Mouse (Mus musculus) mouse embryonic stem cell (cell line): ENCODE measurements at regions not wholly inside any gene's neighbourhood (a gene's known extent, or its start where the extent isn't known, plus 50 kb on each side); places are given as distances from the start of the nearest gene placed in this dataset.

Experiments
- in situ Hi-C, 2 experiments: fragments of 300-500 bp; cut with MboI; formaldehyde crosslinking; loops; 1 replicate in 1 of 2; 3 replicates in 1 of 2; pipeline ENCODE4 v1.14.3; 2019 to 2020; ENCODE audit warnings: low sequenced_read_pairs in 2 of 2, low pct_unique_long_range_greater_than_20kb in 1 of 2, mixed read lengths in 1 of 2; ENCODE audit not compliant: unreplicated experiment in 1 of 2

DNA sequence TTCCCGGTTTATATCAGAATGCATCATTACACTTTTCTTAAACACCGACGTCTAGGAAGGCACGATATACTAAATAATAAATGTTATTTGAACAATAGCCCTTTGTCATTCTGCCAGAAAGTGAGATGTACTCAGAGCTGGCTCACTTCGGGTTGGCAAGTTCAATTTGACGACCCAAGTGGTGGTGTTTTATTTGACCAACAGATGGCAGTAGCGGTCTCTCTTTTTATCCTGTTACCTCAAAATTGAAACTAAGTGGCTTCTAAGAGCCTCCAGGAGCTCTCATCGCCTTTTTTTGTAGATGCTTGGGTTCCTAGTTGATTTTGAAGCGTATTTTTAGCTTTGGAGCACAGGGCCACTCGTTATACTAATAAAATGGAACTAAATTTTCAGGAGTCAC lies 66.7 kb upstream of the Chmp2b start:
- in situ Hi-C loops: loop anchor here (10.0 to 25.0 kb wide), 2 partner anchors 383 to 386 kb away; no protein-coding TSS in a partner anchor

DNA sequence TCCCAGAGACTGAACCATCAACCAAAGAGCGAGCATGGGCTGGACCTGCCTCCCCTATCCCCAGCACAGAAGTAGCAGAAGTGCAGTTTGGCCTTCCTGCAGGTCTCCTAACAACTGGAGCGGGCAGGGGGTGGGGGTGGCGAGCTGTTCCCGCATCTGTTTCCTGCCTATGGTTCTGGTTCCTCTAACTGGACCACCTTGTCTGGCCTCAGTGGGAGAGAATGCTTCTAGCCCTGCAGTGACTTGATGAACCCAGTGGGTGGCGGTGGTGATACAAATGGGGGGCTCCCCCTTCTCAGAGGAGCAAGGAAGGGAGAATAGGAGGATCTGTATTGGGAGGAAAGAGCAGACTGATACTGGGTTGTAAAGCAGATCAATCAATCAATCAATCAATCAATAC lies 69.2 kb upstream of the Chmp2b start:
- in situ Hi-C loops: loop anchor here in 1 of 2 experiments (25.0 kb wide), 1 partner anchor 381 kb away; no protein-coding TSS in a partner anchor

DNA sequence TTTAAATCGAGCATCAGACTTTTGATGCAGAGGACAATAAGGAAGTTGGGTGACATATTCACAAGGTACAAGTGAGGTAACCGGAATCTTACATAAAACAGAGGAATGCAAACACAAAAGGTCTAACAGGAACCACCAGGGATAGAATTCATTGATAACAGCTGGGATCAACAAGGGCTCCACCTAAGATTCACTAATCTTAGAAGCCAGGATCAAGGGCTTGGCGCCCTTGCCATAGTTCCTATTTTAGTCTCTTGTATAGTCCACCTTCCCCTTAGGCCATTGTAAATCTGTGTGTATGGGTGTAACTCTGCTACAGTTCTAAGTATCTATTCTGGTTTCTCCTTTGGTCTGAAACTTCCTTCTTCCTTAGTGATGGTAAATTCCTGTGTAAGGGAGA lies 84.2 kb upstream of the Chmp2b start:
- in situ Hi-C loops: loop anchor here in 1 of 2 experiments (25.0 kb wide), 1 partner anchor 366 kb away; no protein-coding TSS in a partner anchor

DNA sequence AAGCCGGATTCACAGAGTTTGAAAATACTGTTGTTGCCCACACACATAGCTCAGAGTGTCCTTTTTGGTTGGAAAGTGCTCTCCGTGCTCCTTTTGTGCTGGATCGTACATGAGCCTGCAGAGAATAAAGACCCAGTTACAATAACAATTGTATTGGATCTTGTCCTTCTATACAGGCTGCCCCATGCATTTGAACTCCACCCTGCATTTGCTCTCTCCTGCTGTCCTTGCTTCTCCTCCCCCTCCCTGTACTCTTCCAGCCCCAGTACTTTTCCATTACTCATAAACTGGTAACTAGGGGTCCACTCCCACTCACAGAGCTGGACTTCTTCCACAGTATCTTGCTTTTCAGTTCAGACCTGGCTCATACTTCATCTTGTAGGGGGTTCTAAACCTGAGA lies 86.5 kb upstream of the Chmp2b start:
- in situ Hi-C loops: loop anchor here in 1 of 2 experiments (25.0 kb wide), 1 partner anchor 363 kb away; no protein-coding TSS in a partner anchor

DNA sequence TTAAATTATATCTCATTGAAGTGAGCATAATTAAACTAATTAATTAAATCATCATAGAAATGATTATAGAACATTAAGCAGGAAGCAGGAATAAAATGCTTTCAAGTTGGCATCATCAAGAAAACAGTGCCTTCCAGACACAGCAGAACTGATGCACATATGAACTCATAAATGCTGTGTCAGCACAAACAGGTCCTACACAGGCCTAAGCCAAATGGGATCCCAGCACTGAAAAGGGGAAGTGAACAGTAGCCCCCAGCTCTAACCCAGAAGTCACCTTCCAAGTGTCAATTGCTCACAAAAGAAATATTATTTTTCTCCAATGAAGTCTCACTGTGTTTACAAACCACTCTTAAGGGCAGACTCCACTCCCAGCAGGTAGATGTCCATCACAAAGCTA lies 93.0 kb upstream of the Chmp2b start:
- in situ Hi-C loops: no loop called here

DNA sequence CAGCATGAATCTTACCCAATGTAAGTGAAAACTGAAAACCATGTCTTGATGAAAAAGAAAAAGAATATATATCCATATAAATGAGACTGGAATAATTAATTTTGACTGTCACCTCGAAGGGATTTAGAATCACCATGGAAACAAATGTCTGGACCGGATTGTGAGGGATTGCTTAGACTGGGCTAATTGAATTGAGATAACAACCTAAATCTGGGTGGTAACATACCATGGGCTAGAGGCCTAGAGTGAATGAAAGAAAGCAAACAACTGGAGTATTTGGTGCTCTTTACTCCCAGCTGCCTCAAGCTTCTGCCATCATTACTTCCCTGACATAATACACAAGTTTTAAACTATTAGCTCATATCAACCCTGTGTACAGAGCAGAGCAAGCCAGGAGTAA lies 95.3 kb upstream of the Chmp2b start:
- in situ Hi-C loops: no loop called here

DNA sequence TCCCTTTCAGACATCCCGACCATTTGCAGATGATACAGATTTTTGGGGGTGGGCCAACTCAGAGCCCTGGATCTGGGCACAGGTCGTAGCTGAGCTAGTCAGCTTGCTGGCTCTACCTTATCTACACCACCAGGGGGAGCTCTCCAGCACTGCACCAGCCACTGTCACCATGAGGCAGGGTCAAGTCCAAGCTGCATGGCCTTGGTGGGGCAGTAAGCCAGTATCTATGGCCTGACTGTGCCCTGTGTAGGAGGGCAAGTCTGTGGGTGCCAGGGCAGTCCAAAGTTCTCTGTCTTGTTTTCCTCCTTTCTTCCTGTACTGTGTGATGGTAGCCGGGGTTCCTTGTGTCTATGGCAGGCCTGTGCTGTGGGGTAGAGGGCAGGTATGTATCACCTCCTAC lies 102.3 kb upstream of the Chmp2b start:
- in situ Hi-C loops: no loop called here

DNA sequence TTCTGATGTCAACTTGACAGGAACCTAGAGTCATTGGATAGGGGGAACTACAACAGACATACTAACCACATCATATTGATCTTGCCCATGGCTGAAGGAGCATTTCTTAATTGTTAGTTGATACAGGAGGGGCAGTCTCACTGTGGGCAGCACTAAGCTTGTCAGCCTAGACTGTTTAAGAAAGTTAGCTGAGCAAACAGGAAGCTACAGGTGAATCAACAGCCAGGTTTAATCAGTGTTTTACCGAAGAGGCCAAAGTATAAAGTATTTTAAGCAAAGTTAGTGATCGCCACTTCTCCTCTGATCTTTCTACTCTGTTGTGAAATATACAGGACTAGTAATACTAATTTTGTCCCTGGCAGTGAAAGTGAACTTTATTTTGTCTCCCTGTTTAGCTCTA lies 109.6 kb upstream of the Chmp2b start:
- in situ Hi-C loops: no loop called here

DNA sequence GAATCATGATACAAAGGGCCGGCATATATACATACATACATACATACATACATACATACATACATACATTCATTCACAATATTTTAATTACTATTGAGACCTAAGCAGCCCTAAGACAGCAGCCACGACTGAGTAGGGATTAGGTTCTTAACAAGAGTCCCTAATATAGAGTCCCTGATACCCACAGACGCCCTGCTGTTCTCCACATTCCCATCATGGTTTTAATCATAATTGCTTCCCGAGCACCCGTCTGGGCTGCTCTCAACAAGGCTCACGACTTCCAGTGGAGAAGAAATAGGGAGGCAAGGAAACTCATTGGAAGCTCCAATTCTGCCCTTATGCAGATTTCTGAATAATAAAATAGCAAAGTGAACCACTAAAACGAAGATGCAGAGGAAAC lies 120.6 kb upstream of the Chmp2b start:
- in situ Hi-C loops: no loop called here

DNA sequence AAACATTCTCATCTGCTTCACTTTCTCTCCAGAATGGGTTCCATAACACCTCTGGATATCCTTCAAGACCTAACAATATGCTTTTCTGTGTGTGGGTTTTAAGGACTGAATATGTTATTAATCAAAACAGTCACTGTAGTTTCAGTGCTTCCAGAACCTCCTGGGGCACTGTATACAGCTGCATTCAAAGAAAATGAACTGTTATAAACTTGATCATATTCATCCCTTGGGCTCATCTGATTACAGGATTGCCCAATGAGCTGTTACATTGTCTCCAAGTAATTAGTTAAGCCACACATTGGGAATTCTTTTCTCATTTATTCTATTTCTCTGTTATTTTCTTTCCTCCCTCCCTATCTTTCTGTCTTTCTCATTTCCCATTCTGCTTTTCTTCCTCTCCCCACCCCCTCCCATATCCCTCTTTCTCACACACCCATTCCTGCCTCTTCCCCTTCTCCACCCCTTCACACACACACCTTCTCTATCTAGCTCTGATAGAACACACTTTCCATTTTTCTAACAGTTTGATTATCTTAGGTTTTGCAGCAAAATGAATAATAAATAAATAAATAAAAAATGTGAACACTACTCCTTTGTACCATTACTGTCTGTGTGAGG lies 121.3 kb upstream of the Chmp2b start:
- in situ Hi-C loops: no loop called here

DNA sequence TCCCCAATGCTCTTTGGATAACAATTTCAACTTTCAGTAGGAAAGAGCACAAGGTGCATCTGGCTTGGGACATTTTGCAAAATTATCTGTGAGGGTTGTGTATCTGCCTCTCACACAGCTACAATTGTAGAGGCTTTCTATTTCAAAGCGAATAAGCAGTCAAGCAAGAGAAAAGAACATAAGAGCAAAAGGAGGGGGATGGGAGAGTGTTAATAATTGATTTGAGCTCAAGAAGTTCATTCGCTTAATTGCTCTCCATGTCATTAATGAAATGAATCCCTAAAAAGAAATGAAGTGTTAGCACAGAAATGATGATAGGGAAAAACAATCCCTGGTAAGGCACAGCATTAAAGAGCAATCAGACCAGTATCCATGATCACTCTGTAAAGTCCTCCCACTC lies 121.4 kb upstream of the Vgll3 start:
- in situ Hi-C loops: no loop called here

DNA sequence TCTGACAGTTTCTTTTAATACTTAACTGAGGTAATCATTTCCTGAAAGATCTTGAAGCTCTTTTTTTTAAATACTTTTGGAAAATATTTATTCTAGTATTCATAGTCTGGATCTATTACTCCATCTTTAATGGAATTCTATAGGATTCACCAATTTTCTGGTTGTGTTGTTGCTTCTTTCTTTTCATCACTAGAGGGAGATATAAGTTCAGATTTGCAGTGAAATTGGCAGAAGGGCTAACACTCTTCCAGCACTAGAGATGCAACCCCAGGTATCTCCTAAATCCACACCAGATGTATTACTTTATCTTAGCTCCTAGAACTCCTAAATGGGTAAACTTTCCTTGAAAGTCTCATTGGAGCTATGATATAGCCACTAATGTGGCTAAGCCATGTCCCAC lies 99.4 kb upstream of the Vgll3 start:
- in situ Hi-C loops: loop anchor here in 1 of 2 experiments (25.0 kb wide), 1 partner anchor 297 kb away; no protein-coding TSS in a partner anchor

DNA sequence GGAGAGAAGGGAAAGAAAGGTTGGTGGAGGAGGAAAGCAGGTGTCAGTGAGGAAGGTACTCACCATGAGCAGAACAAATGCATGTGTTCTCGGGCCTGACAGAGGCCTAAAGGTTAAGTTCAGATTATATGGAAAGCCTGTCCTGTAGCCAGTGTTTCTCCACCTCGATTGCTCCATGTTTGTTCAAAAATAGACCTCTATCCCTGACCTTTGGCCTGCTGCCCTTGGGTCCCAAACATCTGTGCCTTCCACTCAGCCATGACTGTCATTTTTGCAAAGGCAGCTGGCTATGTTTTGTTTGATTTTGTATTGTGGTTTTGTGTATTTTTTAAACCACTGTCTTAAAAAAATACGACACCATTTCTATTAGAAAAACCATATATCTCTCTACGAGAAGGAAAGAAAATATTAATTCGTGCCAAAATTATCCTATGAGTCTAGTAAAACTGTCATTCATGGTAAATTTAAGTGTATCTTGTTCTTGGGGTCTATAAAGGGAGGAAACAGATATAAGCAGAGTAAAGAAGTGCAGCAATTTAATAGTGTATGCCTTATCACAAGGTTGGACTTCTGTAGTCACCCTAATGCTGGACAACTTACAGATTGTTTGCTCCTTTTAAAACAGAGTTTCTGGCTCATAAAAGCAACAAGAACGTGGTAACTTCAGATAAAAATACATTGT lies 96.1 kb upstream of the Vgll3 start:
- in situ Hi-C loops: loop anchor here in 1 of 2 experiments (25.0 kb wide), 1 partner anchor 293 kb away; no protein-coding TSS in a partner anchor

DNA sequence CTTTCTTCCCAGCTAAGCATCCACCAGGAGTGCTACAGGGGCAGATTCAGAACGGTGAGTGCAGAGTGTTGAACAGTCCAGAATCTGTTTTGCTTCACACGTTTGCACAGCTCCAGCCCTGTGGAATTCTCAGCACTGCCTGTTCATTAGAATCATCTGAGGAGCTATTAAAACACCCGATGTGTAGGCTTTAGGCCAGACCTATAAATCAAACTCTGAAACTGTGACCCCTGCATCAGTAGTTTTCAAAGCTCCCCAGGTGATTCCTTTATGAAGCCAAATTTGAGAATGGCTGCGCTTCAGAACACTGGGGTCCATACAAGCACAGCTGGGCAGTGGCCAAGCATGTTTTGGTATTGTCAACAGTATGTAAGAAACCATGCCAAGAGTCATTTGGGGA lies 94.1 kb upstream of the Vgll3 start:
- in situ Hi-C loops: loop anchor here in 1 of 2 experiments (25.0 kb wide), 1 partner anchor 291 kb away; no protein-coding TSS in a partner anchor

DNA sequence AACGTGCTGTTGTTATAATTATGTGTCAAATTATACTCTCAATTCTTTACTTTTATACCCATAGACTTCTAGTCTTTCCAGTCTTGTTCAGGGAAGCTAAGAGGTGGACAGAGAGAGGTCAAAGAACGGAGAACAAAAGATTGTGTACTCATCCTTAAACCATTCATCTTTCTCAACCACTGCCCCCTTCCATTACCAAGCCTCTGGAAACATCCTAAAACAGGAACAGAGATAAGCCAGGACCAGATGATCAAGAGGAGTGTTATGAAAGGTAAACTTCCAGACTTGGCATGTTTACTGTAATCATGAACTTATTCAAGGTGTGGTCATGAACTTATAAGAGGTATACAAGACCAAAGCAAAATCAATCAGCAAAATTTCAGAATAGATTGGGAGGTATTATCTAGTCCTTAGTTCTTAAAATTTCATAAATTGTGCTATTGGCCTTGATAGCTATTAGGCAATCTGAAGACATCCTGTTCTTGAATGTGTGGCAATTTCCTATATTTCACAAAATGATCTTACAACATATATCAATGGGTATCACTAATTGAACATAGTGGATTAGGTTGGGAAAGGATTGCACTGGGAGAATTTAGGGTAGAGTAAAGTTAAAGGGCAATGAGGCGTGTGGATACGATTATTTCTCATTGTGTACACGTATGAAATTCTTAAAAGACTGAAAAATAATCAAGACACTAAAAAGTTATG lies 89.3 kb upstream of the Vgll3 start:
- in situ Hi-C loops: no loop called here

DNA sequence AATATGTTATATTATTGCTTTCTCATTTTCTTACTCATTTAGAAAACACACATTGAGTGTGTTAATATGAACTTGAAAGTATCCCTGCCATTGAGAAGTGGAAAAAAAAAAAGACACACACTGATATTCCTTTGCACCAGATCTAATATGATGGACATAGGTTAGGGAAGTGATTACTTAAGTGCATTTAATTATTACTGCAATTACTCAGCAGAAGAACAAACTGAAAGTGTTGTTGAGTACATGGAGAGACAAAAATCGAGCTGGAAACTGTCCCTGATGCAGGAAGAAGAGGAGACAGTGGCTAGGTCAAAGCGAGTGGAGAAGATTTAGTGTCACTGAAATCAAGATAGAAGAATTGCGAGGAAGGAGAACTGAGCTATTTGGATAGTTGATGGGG lies 88.8 kb upstream of the Vgll3 start:
- in situ Hi-C loops: no loop called here

DNA sequence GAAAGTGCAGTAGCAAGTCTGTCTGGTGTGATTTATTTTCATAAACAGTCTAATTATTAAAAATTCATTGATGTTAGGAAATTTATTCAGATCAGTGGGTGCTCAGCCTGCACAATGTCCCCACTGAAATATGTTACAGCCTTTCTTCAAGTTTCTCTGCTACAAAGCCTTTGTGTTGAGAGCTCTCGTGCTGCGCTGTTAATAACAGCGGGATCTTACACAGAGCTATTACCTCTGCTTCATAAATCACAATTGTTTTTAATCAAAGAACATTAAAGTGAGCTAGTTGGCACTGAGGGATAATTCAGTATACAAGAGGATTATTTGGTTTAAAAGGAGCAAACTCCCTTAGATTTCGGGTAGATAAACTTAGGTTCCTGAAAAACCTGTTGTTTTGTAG lies 85.7 kb upstream of the Vgll3 start:
- in situ Hi-C loops: no loop called here

DNA sequence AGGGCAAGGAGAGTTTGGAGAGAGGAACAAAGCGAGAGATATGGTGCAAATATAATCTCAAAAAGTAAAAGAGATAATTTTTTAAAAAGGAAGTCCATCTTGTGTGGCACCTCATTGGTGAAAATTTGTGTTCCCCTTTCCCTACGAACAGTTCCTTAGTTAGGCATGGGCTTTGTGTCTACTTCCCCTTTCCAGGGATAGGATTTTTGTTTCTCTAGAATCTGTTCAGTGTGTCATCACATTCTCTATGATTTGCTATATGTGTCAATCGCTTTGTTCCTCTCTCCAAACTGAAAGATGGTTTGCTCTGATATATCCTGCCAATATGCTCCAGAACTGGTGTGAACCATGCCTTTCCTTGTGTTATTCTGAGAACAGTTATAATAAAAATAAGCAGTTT lies 75.4 kb upstream of the Vgll3 start:
- in situ Hi-C loops: no loop called here

DNA sequence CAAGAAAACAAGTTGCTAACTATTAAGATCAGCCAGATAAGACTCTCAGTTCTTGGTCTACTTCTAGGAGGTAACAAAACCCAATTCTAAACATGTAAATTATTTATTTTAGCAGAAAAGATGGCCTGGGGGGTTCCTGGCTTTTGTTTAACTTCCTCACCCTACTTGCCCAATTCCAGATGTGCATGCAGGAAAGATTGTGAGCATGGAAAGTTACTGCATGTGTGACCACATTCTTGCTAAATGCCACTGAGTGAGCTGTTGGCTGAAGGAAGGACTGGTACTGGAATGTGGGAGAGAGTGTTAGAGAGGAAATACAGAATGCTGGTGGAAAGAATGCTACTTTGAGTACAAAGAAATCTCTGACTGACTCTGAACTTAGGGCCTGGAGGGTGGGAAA lies 72.1 kb upstream of the Vgll3 start:
- in situ Hi-C loops: no loop called here
